Mouse (Mus musculus) neural tube, embryonic 15.5 days (tissue): ENCODE measurements around the gene Rdh11. TPM values are rescaled to one million over a fixed set of nuclear protein-coding genes. Genes with fewer than 3 reads are reported as not detected.

Experiments
- ATAC-seq: fragments of 200-750 bp; cut with Nextera tagmentation; 2 replicates; pipeline ENCODE4 v1.8.0; 2017; ENCODE audit warnings: mild to moderate bottlenecking, moderate TSS enrichment, moderate library complexity; ENCODE audit not compliant: low FRiP score
- H3K27ac ChIP-seq: fragments of 300-500 bp; sonication (generic); replicated peaks from 2 replicates; pipeline ENCODE4 v1.5.1; 2015; ENCODE audit warnings: mild to moderate bottlenecking, inconsistent platforms
- H3K27me3 ChIP-seq: fragments of 300-500 bp; sonication (generic); replicated peaks from 2 replicates; pipeline ENCODE4 v1.6.1; 2015; ENCODE audit warnings: inconsistent platforms
- H3K36me3 ChIP-seq: fragments of 300-500 bp; sonication (generic); 2 replicates; pipeline ENCODE4 v1.6.1; 2015; ENCODE audit warnings: inconsistent platforms
- H3K4me1 ChIP-seq: fragments of 300-500 bp; sonication (generic); 2 replicates; pipeline ENCODE4 v1.6.1; 2015; ENCODE audit warnings: inconsistent platforms
- H3K4me2 ChIP-seq: fragments of 300-500 bp; sonication (generic); 2 replicates; pipeline ENCODE4 v1.6.1; 2015; ENCODE audit warnings: inconsistent platforms, mild to moderate bottlenecking, moderate library complexity
- H3K4me3 ChIP-seq: fragments of 300-500 bp; sonication (generic); replicated peaks from 2 replicates; pipeline ENCODE4 v1.5.1; 2015; ENCODE audit warnings: mild to moderate bottlenecking, inconsistent platforms
- H3K9ac ChIP-seq: fragments of 300-500 bp; sonication (generic); replicated peaks from 2 replicates; pipeline ENCODE4 v1.6.1; 2015; ENCODE audit warnings: mild to moderate bottlenecking, inconsistent platforms
- H3K9me3 ChIP-seq: fragments of 300-500 bp; sonication (generic); replicated peaks from 2 replicates; pipeline ENCODE4 v1.6.1; 2016; ENCODE audit warnings: inconsistent platforms
- WGBS: fragments of 180-500 bp; shearing (Covaris S2); methylation state at CpG from one replicate; pipeline ENCODE4 v1.1.7; 2015; ENCODE audit warnings: mixed read lengths; 5-methylcytosine and 5-hydroxymethylcytosine counted together
- polyA plus RNA-seq: library from polyadenylated mRNA; unstranded; fragments of >200 nt; fragmentation: Nextera tagmentation; extraction: Ambion mirVana; gene quantifications from 2 replicates; pipeline ENCODE4 v1.2.1, GENCODE M21; 2015

Gene Rdh11
- polyA plus RNA-seq, 1 experiment from 2014 or later = 31.1 TPM

DNA sequence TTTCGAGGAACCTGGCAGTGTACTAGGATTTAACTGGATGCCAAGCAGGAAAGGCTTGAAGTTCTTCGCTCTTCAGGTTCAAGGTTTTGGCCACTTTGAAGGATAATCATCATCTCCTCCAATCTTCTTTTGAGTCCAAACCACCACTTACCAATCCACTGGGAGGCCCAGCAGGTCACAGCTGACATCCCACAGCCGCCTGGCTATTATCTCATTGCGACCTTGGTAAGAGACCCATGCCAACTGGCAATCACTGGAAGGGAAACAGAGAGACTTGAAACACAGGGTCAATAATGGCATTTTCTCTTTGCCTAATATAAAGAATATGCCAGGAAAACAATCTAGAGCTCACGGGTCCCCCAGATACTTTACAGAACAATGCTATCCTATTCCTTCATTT, 16.1 kb downstream of the Rdh11 start:
- 95% methylated on average over 5 of the region's 5 CpGs for WGBS
- H3K9me3 ChIP-seq = no peaks in the 10 kb centered on the region

DNA sequence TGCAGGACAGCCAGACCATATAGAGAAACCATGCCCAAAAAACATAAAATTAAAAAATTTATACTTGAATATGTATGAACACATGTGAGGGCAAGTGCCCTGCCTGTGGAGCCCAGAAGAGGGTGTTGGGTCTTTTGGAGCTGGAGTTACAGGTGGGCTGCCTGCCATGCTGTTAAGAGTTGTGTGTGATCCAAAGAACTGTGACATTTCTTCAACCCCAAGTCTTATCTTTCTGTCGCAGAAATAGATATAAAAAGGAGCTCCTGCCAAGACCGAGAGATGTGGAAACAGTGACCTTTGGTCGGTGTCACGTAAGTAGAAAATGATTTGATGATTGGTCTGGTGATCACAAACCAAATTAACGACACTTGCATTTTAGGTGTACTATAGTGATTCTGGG, 18.4 kb downstream of the Rdh11 start:
- peaks cover 24% of the 10 kb centered on the region for H3K4me1 ChIP-seq
- H3K4me3 ChIP-seq = no peak overlapping the region
- H3K27ac ChIP-seq = no peak overlapping the region
- ATAC-seq = no peak
- H3K36me3 ChIP-seq = peaks cover 26% of the 10 kb centered on the region
- H3K9me3 ChIP-seq = no peaks in the 10 kb centered on the region
- H3K9ac ChIP-seq = no peak overlapping the region
- 88% methylated on average over 5 of the region's 5 CpGs for WGBS
- no peak overlapping the region for H3K4me2 ChIP-seq
- no peaks in the 10 kb centered on the region for H3K27me3 ChIP-seq

More for the DNA sequence above, 16.1 kb downstream of the Rdh11 start:
- no peak overlapping the region for H3K4me2 ChIP-seq
- peaks cover 10% of the 10 kb centered on the region for H3K4me1 ChIP-seq
- no peak overlapping the region for H3K4me3 ChIP-seq
- H3K27me3 ChIP-seq = no peaks in the 10 kb centered on the region
- no peak for ATAC-seq
- peaks cover 35% of the 10 kb centered on the region for H3K36me3 ChIP-seq
- H3K9ac ChIP-seq = no peak overlapping the region
- no peak overlapping the region for H3K27ac ChIP-seq

GRCm38 (mm10) chr12:79172019-79172941, 19.8 kb downstream of the Rdh11 start, which contains the start of gene Vti1b:
Vti1b (minus strand) TSS chr12:79172667.
- Histone ChIP-seq H3K9me3 (no peaks in the 10 kb centered on the region), H3K27me3 (no peaks in the 10 kb centered on the region), H3K4me3 (peak within 1 kb of the TSS; percentile 88), H3K4me2 (peak within 1 kb of the TSS; percentile 83), H3K4me1 (peaks cover 26% of the 10 kb centered on the region), H3K27ac (peak within 1 kb of the TSS; percentile 98), H3K9ac (peak within 1 kb of the TSS; percentile 84), H3K36me3 (peaks cover 24% of the 10 kb centered on the region)
- WGBS = under 1% methylated on average over 70 of the region's 73 CpGs
- ATAC-seq = peak; percentile 98

GRCm38 (mm10) chr12:79171269-79171995, 20.7 kb downstream of the Rdh11 start:
- H3K27ac ChIP-seq = peak overlapping the region; percentile 98
- H3K27me3 ChIP-seq = no peaks in the 10 kb centered on the region
- peak overlapping the region; percentile 83 for H3K4me2 ChIP-seq
- H3K36me3 ChIP-seq = peaks cover 17% of the 10 kb centered on the region
- WGBS = 29% methylated on average over 12 of the region's 12 CpGs
- H3K9me3 ChIP-seq = no peaks in the 10 kb centered on the region
- H3K9ac ChIP-seq = peak overlapping the region; percentile 84
- H3K4me3 ChIP-seq = peak overlapping the region; percentile 88
- no peak for ATAC-seq
- H3K4me1 ChIP-seq = peaks cover 26% of the 10 kb centered on the region

- Histone ChIP-seq H3K4me3 (no peak overlapping the region), H3K27me3 (no peaks in the 10 kb centered on the region), H3K9me3 (no peaks in the 10 kb centered on the region), H3K4me1 (peaks cover 26% of the 10 kb centered on the region), H3K9ac (no peak overlapping the region), H3K36me3 (peaks cover 16% of the 10 kb centered on the region), H3K4me2 (no peak overlapping the region), H3K27ac (no peak overlapping the region)
- WGBS = 60% methylated on average over 3 of the region's 3 CpGs
- ATAC-seq = no peak
These were observed 21.7 kb downstream of the Rdh11 start for GRCm38 (mm10) chr12:79170421-79170820.

- H3K4me1 ChIP-seq = peaks cover 26% of the 10 kb centered on the region
- H3K9ac ChIP-seq = no peak overlapping the region
- H3K27me3 ChIP-seq = no peaks in the 10 kb centered on the region
- no peaks in the 10 kb centered on the region for H3K9me3 ChIP-seq
- no peak overlapping the region for H3K4me2 ChIP-seq
- ATAC-seq = no peak
- H3K4me3 ChIP-seq = no peak overlapping the region
- peaks cover 18% of the 10 kb centered on the region for H3K36me3 ChIP-seq
- no peak overlapping the region for H3K27ac ChIP-seq
These were observed 22.9 kb downstream of the Rdh11 start for GRCm38 (mm10) chr12:79169173-79169572.

- H3K4me3 ChIP-seq = no peak overlapping the region
- no peak overlapping the region for H3K27ac ChIP-seq
- 97% methylated on average over 3 of the region's 3 CpGs for WGBS
- H3K9ac ChIP-seq = no peak overlapping the region
- H3K4me2 ChIP-seq = no peak overlapping the region
- no peak for ATAC-seq
- H3K4me1 ChIP-seq = no peaks in the 10 kb centered on the region
- no peaks in the 10 kb centered on the region for H3K27me3 ChIP-seq
- H3K36me3 ChIP-seq = peaks cover 72% of the 10 kb centered on the region
- no peaks in the 10 kb centered on the region for H3K9me3 ChIP-seq
These were observed 29.2 kb downstream of the Rdh11 start for GRCm38 (mm10) chr12:79162876-79163275.

DNA sequence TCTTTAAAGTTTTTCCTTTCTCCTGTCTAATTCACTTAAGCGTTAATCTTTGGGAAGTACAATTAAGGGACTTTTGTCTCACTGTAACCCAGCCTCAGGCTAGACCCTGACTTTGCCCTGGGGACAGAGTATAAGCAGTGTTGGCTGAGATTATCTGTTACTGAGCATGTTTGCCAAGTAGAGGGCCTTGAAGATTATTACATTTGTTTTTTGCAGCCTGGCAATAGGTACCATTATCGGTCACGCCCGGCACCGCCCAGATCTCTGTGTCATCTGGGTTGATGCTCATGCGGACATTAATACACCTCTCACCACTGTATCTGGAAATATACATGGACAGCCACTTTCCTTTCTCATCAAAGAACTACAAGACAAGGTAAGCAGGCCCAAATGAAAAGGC, 42.4 kb downstream of the Rdh11 start:
- H3K36me3 ChIP-seq = peaks cover 31% of the 10 kb centered on the region
- H3K9me3 ChIP-seq = no peaks in the 10 kb centered on the region
- H3K9ac ChIP-seq = no peak overlapping the region
- H3K4me3 ChIP-seq = no peak overlapping the region
- no peaks in the 10 kb centered on the region for H3K4me1 ChIP-seq
- H3K27ac ChIP-seq = no peak overlapping the region
- H3K4me2 ChIP-seq = no peak overlapping the region
- H3K27me3 ChIP-seq = no peaks in the 10 kb centered on the region
- no peak for ATAC-seq
- 95% methylated on average over 6 of the region's 6 CpGs for WGBS

- Histone ChIP-seq H3K9ac (no peak overlapping the region), H3K9me3 (no peaks in the 10 kb centered on the region), H3K4me2 (no peak overlapping the region), H3K4me3 (no peak overlapping the region), H3K27ac (no peak overlapping the region), H3K4me1 (no peaks in the 10 kb centered on the region), H3K27me3 (no peaks in the 10 kb centered on the region), H3K36me3 (no peaks in the 10 kb centered on the region)
- ATAC-seq = no peak
These were observed 50.7 kb downstream of the Rdh11 start for GRCm38 (mm10) chr12:79141384-79141783.

GRCm38 (mm10) chr12:79140811-79141210, 51.3 kb downstream of the Rdh11 start:
- no peak for ATAC-seq
- no peaks in the 10 kb centered on the region for H3K27me3 ChIP-seq
- H3K36me3 ChIP-seq = no peaks in the 10 kb centered on the region
- no peaks in the 10 kb centered on the region for H3K9me3 ChIP-seq
- no peak overlapping the region for H3K4me2 ChIP-seq
- no peak overlapping the region for H3K9ac ChIP-seq
- no peaks in the 10 kb centered on the region for H3K4me1 ChIP-seq
- no peak overlapping the region for H3K4me3 ChIP-seq
- 92% methylated on average over 2 of the region's 2 CpGs for WGBS
- no peak overlapping the region for H3K27ac ChIP-seq

GRCm38 (mm10) chr12:79139417-79139816, 52.7 kb downstream of the Rdh11 start:
- no peak overlapping the region for H3K4me3 ChIP-seq
- no peak overlapping the region for H3K27ac ChIP-seq
- no peaks in the 10 kb centered on the region for H3K9me3 ChIP-seq
- H3K36me3 ChIP-seq = no peaks in the 10 kb centered on the region
- H3K27me3 ChIP-seq = no peaks in the 10 kb centered on the region
- no peak overlapping the region for H3K9ac ChIP-seq
- H3K4me1 ChIP-seq = 0 out of 2 replicates have a peak, but pooled peaks cover 3% of the 10 kb centered on the region
- 61% methylated on average over 1 of the region's 1 CpGs for WGBS
- H3K4me2 ChIP-seq = no peak overlapping the region
- no peak for ATAC-seq

DNA sequence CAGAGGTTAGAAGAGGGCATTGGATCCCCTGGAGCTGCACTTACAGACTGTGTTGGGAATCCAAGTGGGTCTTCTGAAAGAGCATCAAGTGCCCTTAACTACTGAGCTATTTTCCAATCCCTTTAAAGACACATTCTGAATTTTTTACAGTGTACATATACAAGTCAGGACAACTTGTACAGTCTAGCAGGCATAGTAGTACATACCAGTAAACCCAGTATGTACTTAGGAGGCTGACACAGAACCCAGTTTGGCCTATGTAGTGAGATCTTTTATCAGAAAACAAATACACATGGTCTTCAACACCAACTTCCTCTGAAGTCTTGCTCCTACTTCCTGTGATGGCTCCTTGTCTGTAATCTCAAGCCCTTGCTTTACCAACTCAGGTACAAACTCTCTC, 53.1 kb downstream of the Rdh11 start:
- no peak for ATAC-seq
- H3K36me3 ChIP-seq = no peaks in the 10 kb centered on the region
- no peaks in the 10 kb centered on the region for H3K9me3 ChIP-seq
- no peak overlapping the region for H3K9ac ChIP-seq
- 0 out of 2 replicates have a peak, but pooled peaks cover 3% of the 10 kb centered on the region for H3K4me1 ChIP-seq
- no peaks in the 10 kb centered on the region for H3K27me3 ChIP-seq
- H3K4me3 ChIP-seq = no peak overlapping the region
- no peak overlapping the region for H3K4me2 ChIP-seq
- no peak overlapping the region for H3K27ac ChIP-seq
